Mouse (Mus musculus) frontal cortex, adult (tissue): ENCODE results near the gene Gpr162.
"Not testable (repeated sequence)": the region's sequence is repeated elsewhere in the genome, so short reads cannot be mapped to it uniquely, and the experiment has no call there.

Source experiments
- ATAC-seq: cut with Nextera tagmentation; 2 replicates; pipeline ENCODE4 v1.9.2; 2017; ENCODE audit warnings: mild to moderate bottlenecking, moderate library complexity, mixed read lengths; ENCODE audit not compliant: low TSS enrichment

Gene Gpr162

GRCm38 (mm10) chr6:124839805-124840204 is 24.0 kb downstream of the Gpr162 start:
- ATAC-seq: no peak

- ATAC-seq: 0 out of 2 replicates have a peak, but pooled peaks have one; percentile 24
Observed at GRCm38 (mm10) chr6:124836411-124836810, 27.4 kb downstream of the Gpr162 start.

GRCm38 (mm10) chr6:124835531-124835930 is 28.3 kb downstream of the Gpr162 start:
- ATAC-seq: no peak

- ATAC-seq: no peak
Observed at GRCm38 (mm10) chr6:124834512-124835081, 29.2 kb downstream of the Gpr162 start.

GRCm38 (mm10) chr6:124831649-124832048 is 32.1 kb downstream of the Gpr162 start:
- ATAC-seq: no peak

GRCm38 (mm10) chr6:124831199-124831598 is 32.6 kb downstream of the Gpr162 start:
- ATAC-seq: not testable (repeated sequence)

DNA sequence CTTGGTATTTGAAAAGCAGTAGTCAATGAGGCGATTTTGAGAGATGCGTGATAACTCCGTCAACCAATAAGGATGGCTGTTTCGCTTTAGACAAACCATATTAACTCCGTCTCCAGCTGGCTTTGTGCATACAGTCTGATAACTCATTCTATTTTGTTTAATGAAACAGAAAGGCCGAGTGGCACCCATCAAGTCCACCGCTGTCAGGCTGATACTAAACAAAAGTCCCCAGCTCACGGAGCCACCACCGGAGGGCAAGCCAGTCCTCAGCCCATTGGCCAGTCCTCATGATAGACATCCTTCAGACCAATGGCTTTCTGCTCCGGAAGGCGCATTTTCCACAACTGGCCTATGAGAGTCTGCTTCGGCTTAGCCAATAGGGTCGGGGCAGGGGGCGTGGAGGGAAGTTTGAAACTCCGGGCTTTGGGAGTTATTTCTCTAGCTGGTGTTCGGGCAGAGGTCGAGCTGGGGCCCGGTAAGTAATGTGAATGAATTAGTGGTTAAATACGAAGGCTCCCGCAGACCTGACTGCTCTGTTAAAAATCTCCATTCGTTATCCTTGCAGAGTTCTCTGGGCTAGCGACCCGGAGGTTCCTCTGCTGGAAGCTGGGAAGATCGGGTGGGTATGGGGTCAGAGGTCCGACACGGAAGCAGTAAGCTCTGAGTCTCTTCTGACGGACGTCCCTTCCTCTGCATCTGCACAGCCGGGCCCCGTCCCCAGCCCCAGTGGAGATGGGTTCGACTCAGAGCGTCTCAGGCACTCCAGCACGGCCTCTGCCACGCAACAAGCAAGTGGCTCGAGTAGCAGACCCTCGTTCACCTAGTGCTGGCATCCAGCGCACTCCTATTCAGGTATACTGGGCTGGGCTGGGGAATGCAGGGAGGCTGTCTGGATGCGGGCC is 33.7 kb downstream of the Gpr162 start:
- ATAC-seq: peak; percentile 76

DNA sequence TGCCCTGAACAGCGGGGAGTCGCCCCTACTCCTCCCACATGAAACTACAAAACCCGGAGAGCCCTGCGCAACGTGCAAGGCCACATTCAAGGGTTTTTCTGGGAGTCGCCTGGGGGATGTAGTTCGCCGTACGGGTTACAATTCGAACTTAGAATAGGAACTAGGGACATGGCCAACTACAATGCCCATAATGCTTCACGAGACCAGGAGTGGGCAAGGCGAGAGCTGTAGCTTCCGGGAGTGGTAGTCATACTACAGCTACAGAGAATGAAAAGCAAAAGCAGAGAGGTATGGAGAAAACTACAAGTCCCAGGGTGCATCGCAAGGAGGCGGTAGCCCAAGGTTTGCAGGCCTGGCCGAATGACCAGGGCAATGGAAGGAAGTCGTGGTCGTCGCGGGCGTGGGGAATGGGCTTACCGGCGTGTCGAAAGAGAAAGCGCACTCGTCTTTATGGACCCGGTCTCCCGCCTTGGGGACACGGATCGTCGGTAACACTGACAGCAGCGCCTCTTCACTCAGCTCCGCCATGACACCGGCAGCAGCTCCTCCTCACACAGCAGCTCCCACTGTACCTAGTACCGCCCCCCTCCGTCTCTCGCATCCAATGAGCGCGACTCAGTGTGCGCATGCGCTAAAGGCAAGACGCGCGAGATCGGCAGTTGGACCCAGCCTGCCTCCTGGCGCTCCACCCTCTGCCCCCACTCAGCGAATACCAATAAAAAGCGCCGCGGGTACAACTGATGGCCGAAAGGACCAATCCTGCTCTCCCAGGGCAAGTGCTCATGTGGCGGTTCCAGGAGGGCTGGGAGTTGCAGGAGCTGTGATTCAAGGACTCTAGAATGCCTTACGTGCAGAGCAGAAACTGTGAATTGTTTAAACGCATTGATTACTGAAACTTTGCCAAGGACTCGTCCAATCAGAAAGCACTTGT is 34.6 kb downstream of the Gpr162 start, which contains the start of the genes Usp5 and Cdca3:
Gene Usp5 (minus strand): TSS at position 617 of the 931 bp plus-strand sequence.
Gene Cdca3 (plus strand): TSS at position 680 of the 931 bp plus-strand sequence.
- peak; percentile 83 for ATAC-seq

DNA sequence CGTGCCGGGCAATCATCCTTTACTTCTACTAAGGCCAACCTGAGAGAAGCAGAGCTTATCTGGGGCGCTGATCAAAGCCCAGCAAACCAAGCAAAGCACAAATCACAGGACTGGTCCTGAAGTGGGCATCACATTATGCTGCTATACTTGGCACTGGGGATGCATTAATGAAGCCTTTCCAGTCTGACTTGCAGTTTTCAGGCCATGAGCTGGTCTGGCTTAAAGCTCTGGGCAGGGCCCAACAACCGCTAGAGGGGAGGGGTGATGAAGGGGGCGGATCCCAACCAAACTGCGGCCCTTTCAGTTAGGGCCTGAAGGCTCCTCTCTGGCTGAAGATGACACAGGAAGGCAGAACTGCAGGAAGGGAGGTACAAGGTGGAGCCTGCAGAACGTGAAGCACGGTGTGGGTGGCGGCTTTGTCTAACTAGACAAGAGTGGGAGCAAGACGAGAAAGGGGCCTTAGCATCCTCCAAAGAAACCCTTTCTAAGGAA is 35.6 kb downstream of the Gpr162 start:
- ATAC-seq: no peak

DNA sequence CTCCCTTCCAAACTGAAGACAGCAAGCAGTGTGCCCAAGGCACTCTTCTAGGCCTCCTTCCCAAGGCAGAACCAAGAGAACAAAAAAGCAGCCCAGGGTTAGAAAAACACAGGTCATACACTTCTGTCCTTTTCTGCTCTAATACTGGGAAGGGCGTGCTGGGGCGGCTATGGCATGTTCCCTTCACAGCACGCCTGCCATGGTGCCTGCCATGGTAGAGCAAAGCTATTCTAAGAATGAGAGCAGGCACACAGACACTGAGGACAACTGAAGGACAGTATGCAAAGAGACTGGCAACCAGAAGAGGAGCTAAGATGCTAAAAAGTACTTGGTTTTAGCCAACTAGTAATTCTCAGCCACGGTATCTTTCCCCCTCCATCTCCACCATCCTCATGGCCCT is 41.7 kb downstream of the Gpr162 start:
- ATAC-seq: no peak

DNA sequence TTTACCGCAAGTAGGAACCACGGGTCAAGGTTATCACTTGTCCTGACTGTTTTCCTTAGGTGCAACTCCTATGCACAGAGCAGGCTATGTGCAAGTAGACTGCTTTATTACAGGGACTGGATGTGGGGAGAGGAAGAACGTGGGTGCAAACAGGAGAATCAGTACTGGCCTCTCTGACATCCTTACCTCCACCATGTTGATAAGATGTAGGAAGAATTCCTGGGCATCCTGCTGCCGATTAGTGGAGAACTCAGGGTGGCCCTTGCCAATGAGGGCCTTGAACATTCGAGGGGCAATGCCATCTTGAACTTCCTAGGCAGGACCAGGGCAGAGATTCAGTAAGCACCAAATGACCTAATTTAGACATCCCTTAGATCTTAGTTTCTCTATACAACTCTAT is 42.9 kb downstream of the Gpr162 start:
- ATAC-seq: no peak

DNA sequence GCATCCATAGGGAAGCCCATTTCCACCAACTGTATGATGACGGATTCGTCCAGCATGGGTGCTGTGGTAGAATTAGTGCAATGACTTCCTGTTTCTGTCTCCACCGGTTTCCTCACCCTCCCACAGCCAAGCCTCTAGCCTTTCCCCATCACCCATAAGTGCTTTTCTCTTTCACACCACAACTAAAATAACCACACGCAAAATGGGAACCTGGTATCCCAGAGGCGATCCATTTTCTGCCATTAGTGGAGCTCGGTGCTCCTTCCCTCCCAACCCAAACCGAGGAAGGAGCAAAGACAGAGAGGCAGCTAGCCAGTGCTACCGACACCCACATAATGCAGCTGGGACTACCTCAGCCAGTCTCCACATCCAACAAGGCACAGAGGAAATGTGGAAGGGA is 45.8 kb downstream of the Gpr162 start:
- peak; percentile 60 for ATAC-seq

- no peak for ATAC-seq
Observed at GRCm38 (mm10) chr6:124817563-124817962, 46.2 kb downstream of the Gpr162 start.

DNA sequence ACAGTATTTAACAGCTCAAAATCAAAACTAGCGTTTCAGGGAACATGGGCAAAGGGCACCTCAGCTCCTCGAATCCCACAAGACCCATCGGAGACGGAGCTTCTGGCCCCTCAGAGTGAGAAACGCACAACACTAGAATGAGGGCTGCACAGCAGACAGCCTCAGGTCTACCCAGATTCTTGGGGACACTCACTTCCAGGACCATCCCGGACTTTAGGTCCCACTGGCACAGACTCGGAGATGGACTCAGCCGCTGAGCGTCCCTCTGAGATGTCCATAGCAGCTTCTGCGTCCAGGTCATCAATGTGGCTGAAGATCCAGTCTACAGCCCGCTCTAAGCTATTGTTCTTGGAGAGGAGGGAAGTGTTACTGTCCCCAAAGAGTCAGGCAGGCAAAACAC is 46.7 kb downstream of the Gpr162 start:
- no peak for ATAC-seq

GRCm38 (mm10) chr6:124816611-124817010 is 47.2 kb downstream of the Gpr162 start:
- no peak for ATAC-seq

GRCm38 (mm10) chr6:124814858-124815774 is 48.7 kb downstream of the Gpr162 start:
- ATAC-seq: no peak

DNA sequence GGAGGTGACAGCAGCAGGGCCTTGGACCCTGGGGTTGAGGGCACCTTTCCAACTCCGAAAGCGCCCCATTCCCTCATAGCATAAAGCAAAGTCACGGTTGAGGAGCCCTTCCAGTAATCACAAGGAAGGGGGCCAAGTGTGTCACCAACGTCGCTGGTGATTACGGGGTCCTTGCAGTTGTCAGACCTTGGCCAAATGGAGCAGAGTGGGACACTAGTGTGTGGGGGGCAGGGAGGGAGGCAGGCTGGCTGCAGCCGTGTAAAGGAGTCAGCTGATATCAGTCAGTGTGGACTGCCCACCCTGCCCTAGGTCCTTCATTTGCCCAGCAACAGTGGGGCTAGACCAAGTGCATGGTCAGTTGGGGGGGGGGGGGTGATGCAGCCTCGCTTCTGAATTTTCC is 49.3 kb downstream of the Gpr162 start:
- ATAC-seq: no peak

DNA sequence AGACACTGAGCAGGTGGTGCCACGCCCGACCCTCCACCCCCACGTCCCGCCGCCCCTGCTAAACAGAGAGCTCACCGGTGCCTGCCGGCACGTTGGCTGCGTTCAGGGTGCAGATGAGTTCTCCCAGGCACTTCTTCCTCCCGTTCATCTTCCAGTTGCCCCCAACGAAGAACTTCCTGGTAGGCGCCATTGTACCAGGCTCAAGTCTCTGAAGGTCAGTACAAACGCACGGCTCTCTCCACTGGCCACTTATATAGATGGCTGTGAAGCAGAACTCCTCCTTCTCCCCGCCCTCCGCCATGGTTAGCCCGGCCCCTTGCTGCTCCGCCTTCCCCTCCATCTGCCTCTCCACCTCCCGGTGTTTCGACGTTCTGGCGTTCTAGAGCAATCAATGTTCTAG is 49.9 kb downstream of the Gpr162 start, which contains the start of gene Tpi1:
Gene Tpi1 (minus strand): TSS at position 364 of the 400 bp plus-strand sequence.
- peak; percentile 66 for ATAC-seq

- ATAC-seq: peak; percentile 36
Observed at GRCm38 (mm10) chr6:124813496-124813895, 50.3 kb downstream of the Gpr162 start.

DNA sequence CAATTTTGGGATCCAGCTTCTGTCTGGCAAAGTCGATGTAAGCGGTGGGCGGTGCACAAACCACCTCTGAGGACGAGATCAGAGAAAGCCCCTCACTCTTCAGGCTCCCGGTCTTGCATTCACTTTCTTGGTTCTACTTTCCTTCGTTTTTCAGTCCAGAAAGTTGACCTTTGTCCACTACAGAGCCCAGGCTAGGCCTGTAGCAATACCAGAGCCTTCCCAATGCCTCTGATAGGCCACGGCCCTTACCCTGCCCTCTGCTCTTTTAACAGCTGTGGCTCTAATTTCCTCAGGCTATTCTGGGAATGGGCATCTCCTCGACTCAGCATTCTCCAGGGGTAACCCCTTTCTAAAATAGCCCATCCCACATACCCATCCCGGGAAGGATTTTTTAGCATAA is 50.9 kb downstream of the Gpr162 start:
- ATAC-seq: no peak
